Mouse (Mus musculus) olfactory bulb, adult 2 months (tissue): ENCODE results near the gene Rgs9bp.

ENCODE experiments used
- CTCF ChIP-seq: fragments of 200-500 bp; IDR thresholded peaks from 2 replicates; pipeline ENCODE4 v1.5.1; 2012; ENCODE audit warnings: low read depth, mild to moderate bottlenecking, low read length, moderate library complexity; ENCODE audit not compliant: insufficient read depth
- POLR2A ChIP-seq: fragments of 200-500 bp; IDR thresholded peaks from 2 replicates; pipeline ENCODE4 v1.6.1; 2012; ENCODE audit warnings: mild to moderate bottlenecking, low read depth, low read length, moderate library complexity; ENCODE audit not compliant: insufficient read depth

DNA sequence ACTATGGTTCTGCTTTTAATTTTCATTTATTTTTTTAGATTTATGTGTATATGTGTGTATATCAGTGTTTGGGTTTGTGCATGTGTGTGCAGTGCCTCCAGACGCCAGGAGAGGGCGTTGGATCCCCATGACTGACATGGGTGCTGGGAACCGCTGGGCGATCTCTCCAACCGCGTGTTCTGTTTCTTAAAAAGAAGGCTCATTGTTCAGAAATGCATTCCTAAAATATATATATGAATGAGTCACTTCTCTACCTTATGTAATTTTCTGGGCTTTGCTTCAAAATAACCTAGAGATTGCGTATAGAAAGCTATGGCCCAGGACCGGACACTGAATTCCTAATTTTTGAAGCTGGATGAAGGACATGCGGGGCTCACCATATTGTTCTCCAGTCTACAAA, 14.1 kb upstream of the Rgs9bp start:
- TF ChIP-seq CTCF (no peak), POLR2A (no peak)
